Mouse (Mus musculus) forebrain, embryonic 10.5 days (tissue): ENCODE measurements at regions not wholly inside any gene's neighbourhood (a gene's known extent, or its start where the extent isn't known, plus 50 kb on each side); places are given as distances from the start of the nearest gene placed in this dataset.

Experiments used
- DNase-seq: peaks from one replicate; pipeline ENCODE4 v3.0.0-alpha.2; 2017; ENCODE audit warnings: low spot score; ENCODE audit errors: extremely low spot score
- H3K27ac ChIP-seq: fragments of 300-500 bp; sonication (generic); 2 replicates; pipeline ENCODE4 v1.5.1; 2016; ENCODE audit warnings: mild to moderate bottlenecking
- H3K27me3 ChIP-seq: fragments of 300-500 bp; sonication (generic); 2 replicates; pipeline ENCODE4 v1.6.1; 2016; ENCODE audit warnings: mild to moderate bottlenecking; ENCODE audit not compliant: poor library complexity, severe bottlenecking
- H3K36me3 ChIP-seq: fragments of 300-500 bp; sonication (generic); replicated peaks from 2 replicates; pipeline ENCODE4 v1.6.1; 2016; ENCODE audit warnings: mild to moderate bottlenecking, moderate library complexity
- H3K4me1 ChIP-seq: fragments of 300-500 bp; sonication (generic); 2 replicates; pipeline ENCODE4 v1.6.1; 2016
- H3K4me3 ChIP-seq: fragments of 300-500 bp; sonication (generic); 2 replicates; pipeline ENCODE4 v1.5.1; 2016; ENCODE audit warnings: mild to moderate bottlenecking, moderate library complexity
- H3K9me3 ChIP-seq: fragments of 300-500 bp; sonication (generic); 2 replicates; pipeline ENCODE4 v1.6.1; 2016; ENCODE audit warnings: mild to moderate bottlenecking, moderate library complexity
- WGBS: fragments of 180-500 bp; shearing (Covaris S2); methylation state at CpG from one replicate; pipeline ENCODE4 v1.1.7; 2016; 5-methylcytosine and 5-hydroxymethylcytosine counted together

DNA sequence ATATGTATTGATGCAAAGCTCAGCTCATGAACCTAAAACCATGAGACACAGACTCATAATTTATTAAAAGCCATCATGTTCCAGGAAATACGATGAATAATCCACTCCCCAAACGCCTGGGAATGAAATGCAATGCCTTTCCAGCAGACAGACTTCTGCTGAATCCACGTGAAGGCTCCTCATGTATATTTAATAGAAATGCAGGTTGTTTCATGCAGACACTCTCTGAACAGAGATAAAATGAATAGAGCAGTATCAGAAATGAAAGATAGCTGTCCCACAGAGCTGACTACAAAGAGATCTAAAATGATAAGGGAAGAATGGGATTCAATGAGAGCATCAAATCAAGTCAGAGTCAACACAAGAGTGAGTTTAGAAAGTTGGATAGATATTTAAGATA, 376.3 kb upstream of the Lrfn5 start:
- H3K4me3 ChIP-seq = no peak overlapping the region
- no peaks in the 10 kb centered on the region for H3K36me3 ChIP-seq
- no peaks in the 10 kb centered on the region for H3K4me1 ChIP-seq
- H3K27ac ChIP-seq = no peak overlapping the region
- 89% methylated on average over 3 of the region's 3 CpGs for WGBS
- DNase-seq = no peak
- H3K27me3 ChIP-seq = no peaks in the 10 kb centered on the region
- H3K9me3 ChIP-seq = no peaks in the 10 kb centered on the region

DNA sequence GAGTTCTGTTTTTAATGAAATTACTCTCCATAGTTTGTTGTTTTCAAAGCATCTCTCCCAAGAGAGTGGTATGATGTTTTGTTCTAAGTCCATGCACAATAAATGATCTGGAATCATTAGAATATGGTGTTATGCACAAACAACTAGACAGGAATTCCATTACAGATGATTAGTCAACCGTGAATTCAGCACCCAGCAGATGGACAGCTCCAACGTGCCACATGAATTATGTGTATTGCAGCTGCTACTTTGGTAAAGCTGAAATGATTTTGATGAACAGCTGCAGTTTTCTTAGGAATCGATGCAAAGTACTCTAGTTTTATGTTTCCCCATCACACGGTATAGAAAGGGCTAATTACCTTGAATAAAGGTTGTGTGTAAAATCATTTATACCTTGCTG, 347.6 kb upstream of the Lrfn5 start:
- WGBS = 67% methylated on average over 4 of the region's 4 CpGs
- DNase-seq = peak; percentile 15

More for the DNA sequence above, 347.6 kb upstream of the Lrfn5 start:
- H3K36me3 ChIP-seq = no peaks in the 10 kb centered on the region
- no peak overlapping the region for H3K4me3 ChIP-seq
- H3K27me3 ChIP-seq = no peaks in the 10 kb centered on the region
- H3K9me3 ChIP-seq = no peaks in the 10 kb centered on the region
- H3K27ac ChIP-seq = no peak overlapping the region
- no peaks in the 10 kb centered on the region for H3K4me1 ChIP-seq
